Mouse (Mus musculus): ENCODE measurements around the gene Afmid. TPM values are rescaled to one million over a fixed set of nuclear protein-coding genes. Genes with fewer than 3 reads are reported as not detected.

The Afmid gene
- total RNA-seq, 2 experiments from 2014 or later = 2.4 to 4.7 TPM

DNA sequence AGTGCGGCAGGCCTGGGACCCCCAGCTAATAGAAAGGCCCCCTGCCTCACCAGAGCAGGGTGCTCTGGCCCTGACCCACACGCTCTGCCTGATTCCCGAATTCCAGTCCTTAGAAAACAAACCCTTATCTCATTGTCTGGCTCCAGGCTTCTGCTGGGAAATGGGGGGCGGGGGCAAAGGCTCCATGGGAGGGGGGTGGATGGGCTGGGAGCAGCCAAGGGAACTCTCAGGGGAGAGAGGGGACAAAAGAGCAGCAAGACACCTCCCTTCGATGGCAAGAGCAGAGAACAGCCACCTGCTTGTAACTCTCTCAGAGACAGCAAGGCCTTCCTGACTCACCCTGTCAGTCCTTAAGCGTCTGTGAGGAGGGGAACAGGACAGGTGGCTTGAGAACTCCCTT, 50.0 kb downstream of the Afmid start:
- no peak for ATAC-seq (ENCODE audit: poor library complexity, severe bottlenecking)

DNA sequence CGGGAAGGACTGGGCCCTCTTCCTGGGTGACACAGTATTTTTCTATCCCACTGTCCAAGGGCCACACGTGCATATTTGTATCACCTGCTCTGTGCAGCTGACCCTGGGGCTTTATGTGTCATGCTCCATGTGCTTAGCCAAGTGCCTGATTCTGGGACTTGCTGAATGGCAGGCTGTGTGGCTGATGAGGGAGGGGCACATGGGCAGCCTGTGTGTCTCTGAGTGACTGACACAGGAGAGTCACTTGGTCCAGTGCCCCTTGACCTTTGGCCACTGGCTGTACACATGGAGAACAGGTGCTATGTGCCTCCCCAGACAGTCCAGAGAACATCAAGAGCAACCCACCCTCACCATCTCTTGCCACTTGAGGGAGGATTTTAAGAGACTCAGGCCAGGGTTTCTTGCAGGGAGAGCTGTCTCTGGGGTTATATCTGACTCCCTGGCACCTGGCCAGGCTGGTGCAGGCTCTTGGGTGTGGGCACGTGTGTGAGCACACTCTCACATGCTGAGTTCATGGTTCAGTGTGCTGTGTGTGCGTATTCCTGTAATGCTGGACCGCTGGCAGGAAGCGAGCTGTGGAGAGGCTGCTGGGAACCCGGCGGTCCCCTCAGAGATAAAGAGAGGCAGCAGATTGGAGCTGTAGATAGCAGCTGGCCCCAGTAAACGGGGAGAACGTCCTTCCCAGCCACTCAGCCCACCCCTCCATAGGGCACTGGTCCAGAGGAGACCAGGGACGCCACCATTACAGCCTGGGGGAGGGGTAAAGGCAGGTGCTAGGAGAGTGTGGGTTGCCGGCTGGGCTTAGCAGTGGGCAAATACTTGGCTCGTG, 52.4 kb downstream of the Afmid start:
- ATAC-seq (ENCODE audit: poor library complexity, severe bottlenecking) = peak; percentile 34

DNA sequence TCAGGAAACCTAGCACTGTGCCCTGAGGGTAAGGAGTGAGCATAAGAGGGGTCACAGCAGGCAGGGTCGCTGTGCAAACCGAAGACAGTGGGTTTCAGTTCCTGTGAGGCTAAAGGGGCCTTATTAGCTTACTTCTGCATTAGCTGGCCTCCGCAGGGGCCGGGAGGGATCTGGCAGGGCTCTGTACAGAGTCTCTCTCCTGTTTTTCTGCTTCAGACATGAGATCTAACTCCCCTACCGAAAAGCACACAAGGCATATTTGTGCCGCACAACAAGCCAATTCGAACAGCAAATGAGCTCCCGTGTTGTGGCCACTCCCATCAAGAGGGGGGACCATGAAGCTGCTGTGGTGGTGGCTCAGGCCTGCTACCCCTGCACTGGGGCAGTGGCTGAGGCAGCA, 53.2 kb downstream of the Afmid start:
- ATAC-seq (ENCODE audit: poor library complexity, severe bottlenecking) = peak; percentile 57

DNA sequence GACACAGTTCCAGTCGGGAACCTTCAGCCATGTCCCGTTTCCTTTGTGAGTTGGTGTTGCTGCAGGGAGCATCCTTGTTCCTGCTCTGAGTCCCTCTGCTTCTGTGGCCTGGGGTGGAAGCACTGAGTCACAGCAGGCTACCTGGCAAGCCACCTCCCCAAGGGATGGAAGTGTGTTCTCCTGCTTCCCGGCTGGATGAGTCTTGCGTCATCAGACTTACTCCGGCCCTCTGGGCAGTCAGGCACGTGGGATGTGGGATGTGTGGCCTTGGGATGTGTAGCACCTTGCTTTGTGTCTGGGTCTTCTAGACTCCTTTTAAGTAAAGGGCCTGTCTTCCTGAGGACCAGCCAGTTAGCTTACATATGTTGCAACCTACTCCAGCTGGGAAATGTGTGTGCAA, 54.0 kb downstream of the Afmid start:
- ATAC-seq (ENCODE audit: poor library complexity, severe bottlenecking) = no peak

DNA sequence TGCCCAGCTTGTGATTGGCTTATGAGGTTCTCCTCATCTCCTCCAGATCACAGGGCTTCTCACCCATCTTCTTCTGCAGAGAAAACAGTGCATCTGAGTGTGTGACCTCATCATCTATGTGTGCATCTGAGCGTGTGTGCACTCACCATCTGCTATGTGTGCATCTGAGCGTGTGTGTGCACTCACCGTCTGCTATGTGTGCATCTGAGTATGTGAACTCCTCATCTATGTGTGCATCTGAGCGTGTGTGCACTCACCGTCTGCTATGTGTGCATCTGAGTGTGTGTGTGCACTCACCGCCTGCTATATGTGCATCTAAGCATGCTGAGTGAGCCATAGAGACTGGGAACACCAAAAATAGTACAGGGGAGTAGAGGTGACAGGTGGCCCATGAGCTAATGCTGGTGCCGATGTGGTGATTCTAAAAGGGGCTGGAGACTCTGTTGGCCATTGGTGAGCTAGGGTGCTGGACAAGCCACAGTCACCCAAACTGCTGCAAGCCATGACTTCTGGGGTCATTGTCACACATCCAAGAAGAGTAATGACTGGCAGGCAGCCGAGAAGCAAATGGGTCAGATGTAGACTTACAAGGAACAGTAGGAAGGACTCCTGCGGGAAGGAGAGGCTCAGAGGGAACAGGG, 54.7 kb downstream of the Afmid start:
- ATAC-seq (ENCODE audit: poor library complexity, severe bottlenecking) = no peak

DNA sequence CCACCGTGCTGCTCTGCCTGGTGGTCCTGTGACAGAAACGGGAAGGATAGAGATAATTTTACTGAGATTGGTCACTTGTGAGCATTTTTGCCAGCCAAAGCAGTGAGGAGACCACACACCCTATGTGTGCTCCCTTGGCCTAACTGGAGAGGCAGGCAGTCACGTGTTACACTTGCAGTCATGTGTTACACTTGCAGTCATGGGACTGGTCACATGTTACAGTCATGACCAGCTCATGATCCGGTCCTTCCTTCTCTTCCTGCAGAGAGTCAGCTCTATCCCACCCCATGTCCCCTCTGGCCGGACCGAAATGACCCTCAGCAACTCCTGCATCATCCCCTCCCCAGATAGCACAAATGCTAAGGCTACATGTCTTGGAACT, 55.2 kb downstream of the Afmid start:
- ATAC-seq (ENCODE audit: poor library complexity, severe bottlenecking) = no peak

DNA sequence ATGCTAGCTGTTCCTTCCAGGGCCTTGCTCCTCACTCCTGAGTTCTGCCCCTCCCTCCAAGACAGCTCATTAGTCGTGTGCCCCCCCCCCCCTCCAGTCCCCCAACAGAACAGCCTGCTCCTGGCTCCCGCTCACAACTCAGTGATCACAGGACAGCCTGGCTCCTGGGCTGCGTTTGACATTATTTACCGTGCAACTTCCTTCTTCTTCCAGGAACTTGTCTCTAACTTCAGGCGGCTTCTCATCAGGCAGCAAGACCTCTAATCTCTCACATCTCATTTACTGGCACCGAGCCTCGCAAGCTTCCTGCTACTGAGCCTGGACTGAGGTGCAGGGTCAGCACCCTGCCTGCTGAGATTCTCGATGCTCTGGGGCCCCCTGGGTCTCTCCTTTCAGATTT, 56.1 kb downstream of the Afmid start:
- peak; percentile 34; the same call in 1 of the 2 replicates for ATAC-seq (ENCODE audit: poor library complexity, severe bottlenecking)

DNA sequence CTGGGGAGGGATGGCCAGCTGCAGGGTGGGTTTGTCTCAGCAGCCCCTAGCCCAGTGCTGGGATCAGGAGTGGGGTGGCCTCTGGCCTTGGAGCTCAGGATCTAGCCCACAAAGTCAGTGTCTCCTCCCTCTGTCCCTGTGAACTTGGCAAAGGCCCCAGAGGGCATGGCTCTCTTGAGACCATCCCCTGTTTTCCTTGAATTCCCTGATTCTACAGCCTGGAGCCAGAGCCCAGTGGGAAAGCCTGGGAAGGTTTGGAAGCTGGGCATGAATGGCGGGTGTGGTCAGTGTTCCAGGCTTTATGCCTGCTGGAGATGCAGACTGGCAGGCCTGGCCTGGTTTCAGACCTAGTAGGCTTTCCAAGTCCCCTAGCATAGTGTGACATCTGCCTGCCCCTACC, 56.5 kb downstream of the Afmid start:
- no peak for ATAC-seq (ENCODE audit: poor library complexity, severe bottlenecking)

DNA sequence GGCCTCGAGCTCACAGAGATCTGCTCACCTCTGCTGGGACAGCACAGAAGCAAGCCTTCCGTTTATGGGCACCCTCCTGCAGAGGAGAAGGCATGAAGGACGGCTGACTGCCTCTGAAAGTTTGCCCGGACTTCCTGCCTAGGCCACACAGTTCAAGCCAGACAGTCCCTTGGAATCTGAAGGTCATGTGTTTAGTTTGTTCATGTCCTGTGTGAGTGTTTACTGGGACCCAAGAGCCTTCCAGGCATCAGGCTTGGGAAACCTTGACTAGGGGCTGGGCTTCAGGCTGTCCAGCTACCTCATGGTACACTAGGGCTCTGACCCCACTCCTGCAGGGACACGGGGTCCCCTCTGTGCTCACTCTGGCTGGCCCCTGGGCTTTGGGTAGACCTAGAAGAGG, 60.3 kb downstream of the Afmid start:
- no peak for ATAC-seq (ENCODE audit: poor library complexity, severe bottlenecking)

DNA sequence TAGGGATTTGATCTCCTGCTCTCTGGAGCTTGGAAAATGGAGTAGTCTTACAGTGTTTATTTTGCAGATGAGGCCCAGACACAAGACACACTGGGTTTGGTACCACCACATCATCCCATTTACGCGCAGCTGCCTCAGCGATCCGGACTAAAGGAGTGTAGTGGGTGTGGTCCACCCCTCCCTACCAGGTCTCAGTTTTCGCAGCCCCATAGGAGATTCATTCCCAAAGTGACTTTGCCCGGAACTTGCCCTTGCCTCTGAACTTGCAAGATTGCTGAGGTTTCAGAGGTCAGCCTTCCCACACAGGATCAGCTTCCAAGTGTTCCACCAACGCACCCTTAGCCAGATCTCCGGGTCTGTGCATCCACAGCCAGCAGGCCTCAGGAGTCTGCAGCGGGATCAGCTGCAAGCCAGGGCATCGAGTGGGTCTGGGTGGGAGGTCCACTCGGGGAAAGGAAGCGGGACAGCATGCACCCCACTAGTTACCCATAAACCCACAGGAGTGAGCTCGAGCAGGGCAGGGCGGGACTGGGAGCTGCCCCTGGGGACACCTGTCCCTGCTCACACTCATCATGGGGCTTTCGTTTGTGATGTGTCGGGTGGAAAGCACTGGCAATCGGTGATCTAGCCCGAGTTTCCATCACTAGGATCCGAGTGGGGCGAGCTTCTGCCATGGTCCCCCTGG, 62.6 kb downstream of the Afmid start:
- no peak for ATAC-seq (ENCODE audit: poor library complexity, severe bottlenecking)

DNA sequence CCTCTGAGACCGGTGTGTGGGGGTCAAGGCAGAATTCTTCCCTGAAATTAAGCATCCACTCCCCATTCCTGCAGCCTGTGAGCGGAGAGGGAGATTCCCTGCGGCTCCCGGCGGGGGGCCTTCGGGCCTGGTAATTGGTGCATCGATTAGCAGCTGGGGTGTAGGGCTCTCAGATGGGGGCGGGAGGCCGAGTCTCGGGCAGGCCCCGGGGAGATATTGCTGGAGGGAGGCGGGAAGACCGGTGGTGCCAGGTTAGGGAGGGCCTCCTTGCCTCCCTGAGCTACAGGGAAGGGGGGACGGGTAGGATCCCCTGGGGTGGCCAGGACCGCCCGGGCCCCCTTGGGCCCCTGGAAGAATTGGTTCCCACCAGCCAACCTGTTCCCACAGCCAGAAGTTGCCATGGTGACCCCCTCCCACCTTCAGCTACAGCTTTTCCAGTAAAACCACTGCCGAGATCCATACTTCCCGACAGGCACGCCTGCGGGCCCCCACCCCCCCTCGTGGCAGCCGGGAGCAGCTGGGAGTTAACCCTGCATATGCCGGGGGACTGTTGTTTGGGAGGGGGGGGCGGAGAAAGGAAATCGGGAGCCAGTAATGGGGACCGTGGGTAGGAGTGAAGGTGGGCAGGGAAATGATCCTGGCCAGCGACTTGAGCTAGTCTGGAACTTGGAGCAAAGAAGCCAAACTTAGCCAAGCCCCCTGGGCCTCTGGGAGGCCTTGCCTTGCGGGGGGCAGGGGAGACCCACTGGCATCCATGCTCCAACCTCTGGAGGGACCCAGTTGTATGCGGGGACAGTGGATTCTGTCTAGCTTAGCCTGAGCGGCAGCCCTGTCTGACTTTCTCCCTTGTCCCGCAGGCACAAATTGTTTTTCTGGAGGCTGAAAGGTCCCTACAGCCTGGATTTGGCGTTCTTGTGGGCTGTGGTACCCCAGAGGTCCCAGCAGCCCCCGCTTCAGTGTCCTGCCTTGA, 63.4 kb downstream of the Afmid start:
- no peak for ATAC-seq (ENCODE audit: poor library complexity, severe bottlenecking)

Other genes starting within 250 kb of the Afmid start
- gene Tnrc6c, start 171.6 kb upstream of the Afmid start, total RNA-seq (2015) = 16.3 and 19.1 TPM in 2 replicates
- 17.9 and 20.4 TPM in 2 replicates for gene Tnrc6c, start 171.6 kb upstream of the Afmid start, total RNA-seq (2017)
- gene Tmc8, start 43.8 kb upstream of the Afmid start, total RNA-seq (2015) = 8.6 and 11.7 TPM in 2 replicates
- gene Tmc8, start 43.8 kb upstream of the Afmid start, total RNA-seq (2017) = 4.3 and 7.4 TPM in 2 replicates
- 74.3 and 79.6 TPM in 2 replicates for gene Tmc6, start 43.7 kb upstream of the Afmid start, total RNA-seq (2015)
- gene Tmc6, start 43.7 kb upstream of the Afmid start, total RNA-seq (2017) = 17.4 and 18.5 TPM in 2 replicates
- 0.60 TPM in 1 of 2 replicates, not detected in the other for gene 6030468B19Rik, start 28.3 kb upstream of the Afmid start, total RNA-seq (2015)
- gene 6030468B19Rik, start 28.3 kb upstream of the Afmid start, total RNA-seq (2017) = 0.53 TPM in 1 of 2 replicates, not detected in the other
- 1.1 and 2.2 TPM in 2 replicates for gene Gm20708, start 16.3 kb upstream of the Afmid start, total RNA-seq (2015)
- gene Gm20708, start 16.3 kb upstream of the Afmid start, total RNA-seq (2017) = 1.1 TPM in 1 of 2 replicates, not detected in the other
- 225 and 241 TPM in 2 replicates for gene Syngr2, start 16.3 kb upstream of the Afmid start, total RNA-seq (2015)
- 163 and 176 TPM in 2 replicates for gene Syngr2, start 16.3 kb upstream of the Afmid start, total RNA-seq (2017)
- gene Tk1, start 168 bp downstream of the Afmid start, total RNA-seq (2015) = 126 and 127 TPM in 2 replicates
- gene Tk1, start 168 bp downstream of the Afmid start, total RNA-seq (2017) = 60.0 and 73.7 TPM in 2 replicates
- gene Birc5, start 23.3 kb downstream of the Afmid start, total RNA-seq (2015) = 220 and 258 TPM in 2 replicates
- gene Birc5, start 23.3 kb downstream of the Afmid start, total RNA-seq (2017) = 232 and 240 TPM in 2 replicates
- not detected in 2 replicates for gene Tmem235, start 34.8 kb downstream of the Afmid start, total RNA-seq (2015)
- not detected in 2 replicates for gene Tmem235, start 34.8 kb downstream of the Afmid start, total RNA-seq (2017)
- 1.4 and 1.8 TPM in 2 replicates for gene Tha1, start 47.6 kb downstream of the Afmid start, total RNA-seq (2015)
- 0.89 and 1.1 TPM in 2 replicates for gene Tha1, start 47.6 kb downstream of the Afmid start, total RNA-seq (2017)
- gene Socs3, start 144.1 kb downstream of the Afmid start, total RNA-seq (2015) = 2.0 and 3.1 TPM in 2 replicates
- gene Socs3, start 144.1 kb downstream of the Afmid start, total RNA-seq (2017) = 3.2 and 5.1 TPM in 2 replicates
- gene Pgs1, start 160.4 kb downstream of the Afmid start, total RNA-seq (2015) = 18.7 and 22.4 TPM in 2 replicates
- 26.7 and 27.2 TPM in 2 replicates for gene Pgs1, start 160.4 kb downstream of the Afmid start, total RNA-seq (2017)